ENCODE assay signal across 11 mouse cellular contexts in the genomic region with DNA sequence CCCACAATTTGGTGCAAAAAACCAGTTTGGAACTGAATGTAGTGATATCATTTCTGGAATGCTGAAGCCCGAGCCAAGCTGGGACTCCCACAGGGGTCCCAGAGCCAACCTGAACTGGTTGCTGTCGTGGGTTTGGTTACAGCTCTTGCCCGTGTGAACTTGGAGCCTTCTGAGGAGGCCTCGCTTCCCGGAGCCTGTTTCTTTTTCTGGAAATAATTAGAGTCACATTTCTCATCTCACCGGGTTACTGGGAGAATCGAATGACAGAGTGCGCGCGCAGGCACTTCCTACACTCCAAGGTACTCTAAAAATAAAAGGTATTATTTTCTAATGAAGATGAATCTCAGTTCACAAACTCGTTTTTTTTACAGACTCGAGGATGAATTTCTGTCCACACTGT.
DNase-seq lines count a peak whose midpoint lies in the region; ATAC-seq lines count a peak whose summit lies in the region.
"Had no signal": no experiment of that assay in that cellular context is flagged by ENCODE, and none has a peak within 500 bp of the region (broad histone marks: within the 10 kb centered on the region; RNA-seq: fewer than 3 reads in every experiment).

No protein-coding gene starts in this region.

- no peak overlapping the region for H3K9ac ChIP-seq in neural tube, embryonic 15.5 days (replicated peaks)
- H3K9ac ChIP-seq: liver, embryonic 14.5 days had no signal

- no peak for ATAC-seq in neural tube, embryonic 15.5 days (ENCODE audit: low FRiP score)
- no peak for ATAC-seq in erythroid progenitor cell, adult 5-6 weeks (replicated peaks; ENCODE audit: low FRiP score, poor library complexity, severe bottlenecking)
- ATAC-seq in CD4-positive, CD25-positive, alpha-beta regulatory T cell, adult 4 months: no peak
- ATAC-seq: intestine, embryonic 16.5 days had no signal

- WGBS in neural tube, embryonic 15.5 days: 76% methylated on average over 12 of the region's 12 CpGs
- 12% methylated on average over 12 of the region's 12 CpGs for WGBS in limb, embryonic 10.5 days

- peaks cover 17% of the 10 kb centered on the region; the same call in 1 of the 2 replicates for H3K27me3 ChIP-seq in neural tube, embryonic 15.5 days (replicated peaks)
- H3K27me3 ChIP-seq in limb, embryonic 10.5 days (ENCODE audit: low read depth, poor library complexity, severe bottlenecking): no peaks in the 10 kb centered on the region

- no peak overlapping the region for H3K27ac ChIP-seq in neural tube, embryonic 15.5 days (replicated peaks)
- peak overlapping the region; percentile 85 for H3K27ac ChIP-seq in limb, embryonic 10.5 days
- H3K27ac ChIP-seq: liver, embryonic 14.5 days had no signal

- no peaks in the 10 kb centered on the region for H3K4me1 ChIP-seq in neural tube, embryonic 15.5 days
- H3K4me1 ChIP-seq in limb, embryonic 10.5 days: peaks cover 96% of the 10 kb centered on the region

- no peak overlapping the region for H3K4me3 ChIP-seq in neural tube, embryonic 15.5 days (replicated peaks)
- H3K4me3 ChIP-seq in limb, embryonic 10.5 days: peak overlapping the region; percentile 28; the same call in 1 of the 2 replicates
- H3K4me3 ChIP-seq: erythroblast, embryonic 14.5 days had no signal

- no peaks in the 10 kb centered on the region for H3K9me3 ChIP-seq in neural tube, embryonic 15.5 days (replicated peaks)
- no peaks in the 10 kb centered on the region for H3K9me3 ChIP-seq in limb, embryonic 10.5 days (replicated peaks)

- H3K36me3 ChIP-seq in neural tube, embryonic 15.5 days: no peaks in the 10 kb centered on the region
- H3K36me3 ChIP-seq in limb, embryonic 10.5 days: no peaks in the 10 kb centered on the region

- H3K4me2 ChIP-seq in neural tube, embryonic 15.5 days: no peak overlapping the region

- DNase-seq in neural tube, embryonic 10.5 days (ENCODE audit: extremely low spot score, low spot score): peak; percentile 45
- DNase-seq in embryo, embryonic 11 days: peak; percentile 82
- DNase-seq in limb, embryonic 10.5 days (ENCODE audit: low spot score): peak; percentile 77
- DNase-seq in lung, postnatal 36 days: no peak
- DNase-seq: cerebellum, postnatal 10 days had no signal
